ENCODE assay signal across 9 mouse cellular contexts in genomic region chr9:109046306-109046705, GRCm38 (mm10). TPM values are rescaled to one million over a fixed set of nuclear protein-coding genes. Genes with fewer than 3 reads are reported as not detected.
DNase-seq lines count a peak whose midpoint lies in the region; ATAC-seq and TF ChIP-seq lines count a peak whose summit lies in the region.
"Had no signal": no experiment of that assay in that cellular context is flagged by ENCODE, and none has a peak within 500 bp of the region (broad histone marks: within the 10 kb centered on the region; RNA-seq: fewer than 3 reads in every experiment).

No protein-coding gene starts in this region.

- peak; percentile 18 for ATAC-seq in activated CD4-positive, CD25-positive, alpha-beta regulatory T cell, adult 4 months
- ATAC-seq in neutrophil, adult 5-6 weeks (ENCODE audit: extremely low read depth, insufficient number of reproducible peaks, low FRiP score, poor library complexity, severe bottlenecking) = peak; percentile 75

- no peak overlapping the region for H3K27ac ChIP-seq in heart, embryonic 10.5 days
- no peak overlapping the region for H3K27ac ChIP-seq in embryonic fibroblast, embryonic 13.5 days (ENCODE audit: insufficient read depth, low read length)
- H3K27ac ChIP-seq in limb, embryonic 10.5 days = no peak overlapping the region
- H3K27ac ChIP-seq: embryonic facial prominence, embryonic 12.5 days had no signal

- H3K36me3 ChIP-seq in heart, embryonic 10.5 days = peaks cover 35% of the 10 kb centered on the region
- peaks cover 19% of the 10 kb centered on the region for H3K36me3 ChIP-seq in limb, embryonic 10.5 days

- H3K9me3 ChIP-seq in heart, embryonic 10.5 days = no peaks in the 10 kb centered on the region
- H3K9me3 ChIP-seq in limb, embryonic 10.5 days (replicated peaks) = no peaks in the 10 kb centered on the region
- H3K9me3 ChIP-seq: embryonic facial prominence, embryonic 12.5 days had no signal

- no peak for TF ChIP-seq POLR2A in embryonic fibroblast, embryonic 13.5 days (IDR thresholded peaks at IDR 0.05; ENCODE audit: low read depth, low read length)

- peak; percentile 96 for DNase-seq in heart, adult 11 months
- DNase-seq in heart, embryonic 10.5 days (ENCODE audit: low spot score) = no peak
- peak; percentile 88 to 90 for DNase-seq in B cell, adult 2 months
- peak; percentile 61 for DNase-seq in limb, embryonic 10.5 days (ENCODE audit: low spot score)
- no peak for DNase-seq in right cerebral cortex, postnatal 36 days (ENCODE audit: low spot score in 2 of 2)

- peak; percentile 25; the same call in 1 of the 2 replicates for TF ChIP-seq CTCF in embryonic fibroblast, embryonic 13.5 days (IDR thresholded peaks at IDR 0.05; ENCODE audit: borderline replicate concordance, insufficient read depth, low read length)

- no peak overlapping the region for H3K4me3 ChIP-seq in heart, embryonic 10.5 days
- H3K4me3 ChIP-seq in embryonic fibroblast, embryonic 13.5 days (ENCODE audit: insufficient read depth, low read length) = no peak overlapping the region
- no peak overlapping the region for H3K4me3 ChIP-seq in limb, embryonic 10.5 days
- H3K4me3 ChIP-seq: embryonic facial prominence, embryonic 12.5 days had no signal

- WGBS in heart, embryonic 10.5 days = 38% methylated on average over 5 of the region's 5 CpGs
- WGBS in limb, embryonic 10.5 days = 29% methylated on average over 5 of the region's 5 CpGs

- H3K4me1 ChIP-seq in heart, embryonic 10.5 days = peaks cover 6% of the 10 kb centered on the region
- H3K4me1 ChIP-seq in embryonic fibroblast, embryonic 13.5 days (ENCODE audit: control insufficient read depth, insufficient read depth, low read length) = 0 out of 2 replicates have a peak, but pooled peaks cover 2% of the 10 kb centered on the region
- H3K4me1 ChIP-seq in limb, embryonic 10.5 days = no peaks in the 10 kb centered on the region
- H3K4me1 ChIP-seq: embryonic facial prominence, embryonic 12.5 days had no signal

- no peaks in the 10 kb centered on the region for H3K27me3 ChIP-seq in heart, embryonic 10.5 days (ENCODE audit: insufficient read depth, poor library complexity, severe bottlenecking)
- H3K27me3 ChIP-seq in limb, embryonic 10.5 days (ENCODE audit: low read depth, poor library complexity, severe bottlenecking) = no peaks in the 10 kb centered on the region
- H3K27me3 ChIP-seq: embryonic facial prominence, embryonic 12.5 days had no signal

RNA-seq across cellular contexts. Expression of gene Shisa5, which starts 7.9 kb away (rescaled TPM):
- polyA plus RNA-seq in heart, embryonic 10.5 days (2016; fragmentation: Nextera tagmentation; extraction: Ambion mirVana) = 58.2 and 68.5 TPM in 2 replicates
- polyA plus RNA-seq in activated CD4-positive, CD25-positive, alpha-beta regulatory T cell, adult 4 months (2017; shearing (Covaris generic)) = 1,000 to 10,000 TPM; 2,345 to 2,363 TPM
- 230 and 252 TPM in 2 replicates for polyA plus RNA-seq in embryonic fibroblast, embryonic 13.5 days (2011; ENCODE audit: insufficient read length, low read depth, missing spikeins)
- polyA plus RNA-seq in limb, embryonic 10.5 days (2016; fragmentation: Nextera tagmentation; extraction: Ambion mirVana) = 36.1 and 44.4 TPM in 2 replicates
- total RNA-seq in neutrophil, adult 5-6 weeks (2017) = 1,927 and 2,078 TPM in 2 replicates

RNA-seq across cellular contexts. Expression of gene Trex1, which starts 13.2 kb away (rescaled TPM):
- 8.2 and 8.9 TPM in 2 replicates for polyA plus RNA-seq in heart, embryonic 10.5 days (2016; fragmentation: Nextera tagmentation; extraction: Ambion mirVana)
- polyA plus RNA-seq in activated CD4-positive, CD25-positive, alpha-beta regulatory T cell, adult 4 months (2017; shearing (Covaris generic)) = 10 to 100 TPM; 36.6 to 42.8 TPM
- 8.2 and 12.8 TPM in 2 replicates for polyA plus RNA-seq in embryonic fibroblast, embryonic 13.5 days (2011; ENCODE audit: insufficient read length, low read depth, missing spikeins)
- 7.5 and 9.4 TPM in 2 replicates for polyA plus RNA-seq in limb, embryonic 10.5 days (2016; fragmentation: Nextera tagmentation; extraction: Ambion mirVana)
- total RNA-seq in neutrophil, adult 5-6 weeks (2017) = 28.9 and 29.1 TPM in 2 replicates

RNA-seq across cellular contexts. Expression of gene Atrip, which starts 27.6 kb away (rescaled TPM):
- polyA plus RNA-seq in heart, embryonic 10.5 days (2016; fragmentation: Nextera tagmentation; extraction: Ambion mirVana) = 20.6 and 26.8 TPM in 2 replicates
- 10 to 100 TPM; 15.3 to 16.3 TPM for polyA plus RNA-seq in activated CD4-positive, CD25-positive, alpha-beta regulatory T cell, adult 4 months (2017; shearing (Covaris generic))
- 12.5 and 13.0 TPM in 2 replicates for polyA plus RNA-seq in embryonic fibroblast, embryonic 13.5 days (2011; ENCODE audit: insufficient read length, low read depth, missing spikeins)
- 35.3 and 36.8 TPM in 2 replicates for polyA plus RNA-seq in limb, embryonic 10.5 days (2016; fragmentation: Nextera tagmentation; extraction: Ambion mirVana)
- 15.9 and 22.6 TPM in 2 replicates for total RNA-seq in neutrophil, adult 5-6 weeks (2017)

RNA-seq across cellular contexts. Expression of gene Ccdc51, which starts 36.0 kb away (rescaled TPM):
- 19.1 and 19.7 TPM in 2 replicates for polyA plus RNA-seq in heart, embryonic 10.5 days (2016; fragmentation: Nextera tagmentation; extraction: Ambion mirVana)
- 10 to 100 TPM; 10.9 to 12.4 TPM for polyA plus RNA-seq in activated CD4-positive, CD25-positive, alpha-beta regulatory T cell, adult 4 months (2017; shearing (Covaris generic))
- 4.6 TPM in 2 replicates for polyA plus RNA-seq in embryonic fibroblast, embryonic 13.5 days (2011; ENCODE audit: insufficient read length, low read depth, missing spikeins)
- 13.6 and 14.1 TPM in 2 replicates for polyA plus RNA-seq in limb, embryonic 10.5 days (2016; fragmentation: Nextera tagmentation; extraction: Ambion mirVana)
- 5.8 and 5.9 TPM in 2 replicates for total RNA-seq in neutrophil, adult 5-6 weeks (2017)

RNA-seq across cellular contexts. Expression of gene Tma7, which starts 36.1 kb away (rescaled TPM):
- 734 and 774 TPM in 2 replicates for polyA plus RNA-seq in heart, embryonic 10.5 days (2016; fragmentation: Nextera tagmentation; extraction: Ambion mirVana)
- 100 to 1,000 TPM; 726 to 879 TPM for polyA plus RNA-seq in activated CD4-positive, CD25-positive, alpha-beta regulatory T cell, adult 4 months (2017; shearing (Covaris generic))
- polyA plus RNA-seq in embryonic fibroblast, embryonic 13.5 days (2011; ENCODE audit: insufficient read length, low read depth, missing spikeins) = 411 and 552 TPM in 2 replicates
- polyA plus RNA-seq in limb, embryonic 10.5 days (2016; fragmentation: Nextera tagmentation; extraction: Ambion mirVana) = 805 and 864 TPM in 2 replicates
- total RNA-seq in neutrophil, adult 5-6 weeks (2017) = 99.2 and 100 TPM in 2 replicates

Comparison
In these comparisons a context has a peak if more than half of its experiments do, and no peak if none do; other contexts are left out.
1. DNase-seq: peak in heart, adult 11 months (single experiment), B cell, adult 2 months (2 of 2) and limb, embryonic 10.5 days (single experiment); none in heart, embryonic 10.5 days (single experiment) and right cerebral cortex, postnatal 36 days (0 of 2).